Mouse (Mus musculus) lung, embryonic 16.5 days (tissue): ENCODE measurements around the gene Syt1. TPM values are rescaled to one million over a fixed set of nuclear protein-coding genes. Genes with fewer than 3 reads are reported as not detected.

ENCODE experiments used
- ATAC-seq: fragments of 200-750 bp; cut with Nextera tagmentation; 2 replicates; pipeline ENCODE4 v1.8.0; 2017; ENCODE audit warnings: low read depth, mild to moderate bottlenecking, moderate library complexity
- H3K27ac ChIP-seq: fragments of 300-500 bp; sonication (generic); 2 replicates; pipeline ENCODE4 v1.5.1; 2014; ENCODE audit warnings: mild to moderate bottlenecking, control low read depth, low read length
- H3K27me3 ChIP-seq: fragments of 300-500 bp; sonication (generic); 2 replicates; pipeline ENCODE4 v1.6.1; 2014; ENCODE audit warnings: low read depth, low read length, mixed read lengths; ENCODE audit not compliant: control insufficient read depth, insufficient read depth
- H3K36me3 ChIP-seq: fragments of 300-500 bp; sonication (generic); 2 replicates; pipeline ENCODE4 v1.6.1; 2014; ENCODE audit warnings: low read length; ENCODE audit not compliant: control insufficient read depth, insufficient read depth
- H3K4me1 ChIP-seq: fragments of 300-500 bp; sonication (generic); replicated peaks from 2 replicates; pipeline ENCODE4 v1.6.1; 2014; ENCODE audit warnings: low read length, mixed read lengths; ENCODE audit not compliant: control insufficient read depth, insufficient read depth
- H3K4me2 ChIP-seq: fragments of 300-500 bp; sonication (generic); 2 replicates; pipeline ENCODE4 v1.6.1; 2014; ENCODE audit warnings: low read depth, low read length, control low read depth
- H3K4me3 ChIP-seq: fragments of 300-500 bp; sonication (generic); 2 replicates; pipeline ENCODE4 v1.5.1; 2014; ENCODE audit warnings: mild to moderate bottlenecking, low read length, control low read depth
- H3K9ac ChIP-seq: fragments of 300-500 bp; sonication (generic); 2 replicates; pipeline ENCODE4 v1.6.1; 2014; ENCODE audit warnings: low read length, control low read depth
- H3K9me3 ChIP-seq: fragments of 300-500 bp; sonication (generic); 2 replicates; pipeline ENCODE4 v1.6.1; 2016; ENCODE audit warnings: low read length; ENCODE audit not compliant: control insufficient read depth
- WGBS: fragments of 180-500 bp; shearing (Covaris S2); extraction: QIAGEN DNeasy Blood & Tissue Kit; methylation state at CpG from one replicate; pipeline ENCODE4 v1.1.7; 2014; 5-methylcytosine and 5-hydroxymethylcytosine counted together
- polyA plus RNA-seq: library from polyadenylated mRNA; unstranded; fragments of >200 nt; fragmentation: Nextera tagmentation; extraction: Ambion mirVana; gene quantifications from 2 replicates; pipeline ENCODE4 v1.2.1, GENCODE M21; 2015

Gene Syt1
- polyA plus RNA-seq, 1 experiment from 2014 or later = 0.83 TPM

- H3K4me1 ChIP-seq = no peaks in the 10 kb centered on the region
- 37% methylated on average over 5 of the region's 5 CpGs for WGBS
- no peak overlapping the region for H3K4me2 ChIP-seq
- no peak overlapping the region for H3K9ac ChIP-seq
- ATAC-seq = no peak
- no peak overlapping the region for H3K27ac ChIP-seq
- H3K4me3 ChIP-seq = no peak overlapping the region
- H3K36me3 ChIP-seq = no peaks in the 10 kb centered on the region
- no peaks in the 10 kb centered on the region for H3K9me3 ChIP-seq
- H3K27me3 ChIP-seq = no peaks in the 10 kb centered on the region
Observed at GRCm38 (mm10) chr10:108697062-108697461, 313.7 kb downstream of the Syt1 start.

GRCm38 (mm10) chr10:108690954-108691353, 319.8 kb downstream of the Syt1 start:
- H3K27ac ChIP-seq = no peak overlapping the region
- no peak for ATAC-seq
- no peaks in the 10 kb centered on the region for H3K9me3 ChIP-seq
- H3K4me3 ChIP-seq = no peak overlapping the region
- WGBS = 72% methylated on average over 9 of the region's 9 CpGs
- no peak overlapping the region for H3K4me2 ChIP-seq
- no peaks in the 10 kb centered on the region for H3K36me3 ChIP-seq
- H3K9ac ChIP-seq = no peak overlapping the region
- no peaks in the 10 kb centered on the region for H3K27me3 ChIP-seq
- no peaks in the 10 kb centered on the region for H3K4me1 ChIP-seq

- ATAC-seq = no peak
- WGBS = 50% methylated on average over 4 of the region's 4 CpGs
- Histone ChIP-seq H3K27ac (no peak overlapping the region), H3K27me3 (no peaks in the 10 kb centered on the region), H3K4me1 (no peaks in the 10 kb centered on the region), H3K36me3 (no peaks in the 10 kb centered on the region), H3K9me3 (no peaks in the 10 kb centered on the region), H3K4me2 (no peak overlapping the region), H3K4me3 (no peak overlapping the region), H3K9ac (no peak overlapping the region)
Observed at GRCm38 (mm10) chr10:108686696-108687095, 324.1 kb downstream of the Syt1 start.

GRCm38 (mm10) chr10:108679675-108680390, 330.9 kb downstream of the Syt1 start:
- 32% methylated on average over 14 of the region's 14 CpGs for WGBS
- no peak overlapping the region for H3K4me2 ChIP-seq
- H3K27ac ChIP-seq = no peak overlapping the region
- no peak overlapping the region for H3K9ac ChIP-seq
- H3K9me3 ChIP-seq = no peaks in the 10 kb centered on the region
- H3K36me3 ChIP-seq = no peaks in the 10 kb centered on the region
- H3K27me3 ChIP-seq = no peaks in the 10 kb centered on the region
- no peak overlapping the region for H3K4me3 ChIP-seq
- ATAC-seq = no peak
- H3K4me1 ChIP-seq = no peaks in the 10 kb centered on the region

- H3K4me2 ChIP-seq = no peak overlapping the region
- H3K9ac ChIP-seq = no peak overlapping the region
- no peak overlapping the region for H3K27ac ChIP-seq
- no peaks in the 10 kb centered on the region for H3K4me1 ChIP-seq
- WGBS = 72% methylated on average over 8 of the region's 8 CpGs
- H3K36me3 ChIP-seq = no peaks in the 10 kb centered on the region
- no peaks in the 10 kb centered on the region for H3K9me3 ChIP-seq
- ATAC-seq = no peak
- no peaks in the 10 kb centered on the region for H3K27me3 ChIP-seq
- H3K4me3 ChIP-seq = no peak overlapping the region
Observed at GRCm38 (mm10) chr10:108677053-108677452, 333.7 kb downstream of the Syt1 start.

- Histone ChIP-seq H3K4me2 (no peak overlapping the region), H3K9me3 (no peaks in the 10 kb centered on the region), H3K9ac (no peak overlapping the region), H3K27ac (no peak overlapping the region), H3K4me3 (no peak overlapping the region), H3K36me3 (no peaks in the 10 kb centered on the region), H3K27me3 (no peaks in the 10 kb centered on the region), H3K4me1 (no peaks in the 10 kb centered on the region)
- WGBS = 82% methylated on average over 3 of the region's 3 CpGs
- ATAC-seq = no peak
Observed at GRCm38 (mm10) chr10:108668944-108669343, 341.8 kb downstream of the Syt1 start.

GRCm38 (mm10) chr10:108660295-108660694, 350.5 kb downstream of the Syt1 start:
- H3K36me3 ChIP-seq = no peaks in the 10 kb centered on the region
- H3K27ac ChIP-seq = no peak overlapping the region
- H3K27me3 ChIP-seq = no peaks in the 10 kb centered on the region
- WGBS = 60% methylated on average over 3 of the region's 3 CpGs
- ATAC-seq = no peak
- no peak overlapping the region for H3K4me2 ChIP-seq
- H3K4me1 ChIP-seq = no peaks in the 10 kb centered on the region
- H3K9ac ChIP-seq = no peak overlapping the region
- H3K9me3 ChIP-seq = no peaks in the 10 kb centered on the region
- H3K4me3 ChIP-seq = no peak overlapping the region

- no peak for ATAC-seq
- Histone ChIP-seq H3K27me3 (no peaks in the 10 kb centered on the region), H3K4me1 (no peaks in the 10 kb centered on the region), H3K4me3 (no peak overlapping the region), H3K9ac (no peak overlapping the region), H3K4me2 (no peak overlapping the region), H3K27ac (no peak overlapping the region), H3K36me3 (no peaks in the 10 kb centered on the region), H3K9me3 (no peaks in the 10 kb centered on the region)
- WGBS = 63% methylated on average over 2 of the region's 2 CpGs
Observed at GRCm38 (mm10) chr10:108658300-108658699, 352.5 kb downstream of the Syt1 start.

- H3K27ac ChIP-seq = no peak overlapping the region
- ATAC-seq = no peak
- H3K4me1 ChIP-seq = no peaks in the 10 kb centered on the region
- no peaks in the 10 kb centered on the region for H3K9me3 ChIP-seq
- H3K27me3 ChIP-seq = no peaks in the 10 kb centered on the region
- H3K4me3 ChIP-seq = no peak overlapping the region
- H3K36me3 ChIP-seq = no peaks in the 10 kb centered on the region
- H3K9ac ChIP-seq = no peak overlapping the region
- H3K4me2 ChIP-seq = no peak overlapping the region
Observed at GRCm38 (mm10) chr10:108657669-108658068, 353.1 kb downstream of the Syt1 start.

- ATAC-seq = no peak
- WGBS = 59% methylated on average over 4 of the region's 4 CpGs
- Histone ChIP-seq H3K27me3 (no peaks in the 10 kb centered on the region), H3K4me3 (no peak overlapping the region), H3K9me3 (no peaks in the 10 kb centered on the region), H3K36me3 (no peaks in the 10 kb centered on the region), H3K4me2 (no peak overlapping the region), H3K27ac (no peak overlapping the region), H3K4me1 (no peaks in the 10 kb centered on the region), H3K9ac (no peak overlapping the region)
Observed at GRCm38 (mm10) chr10:108656898-108657297, 353.9 kb downstream of the Syt1 start.
